Mouse (Mus musculus): Measurements from ENCODE around the gene Dnal4. TPM values are rescaled to one million over a fixed set of nuclear protein-coding genes. Genes with fewer than 3 reads are reported as not detected.

The Dnal4 gene
- polyA plus RNA-seq, 1 experiment = 30.0 TPM

GRCm38 (mm10) chr15:79787815-79788214 lies 10.2 kb upstream of the Dnal4 start:
- peaks cover 21% of the 10 kb centered on the region for H3K4me1 ChIP-seq
- H3K27me3 ChIP-seq (replicated peaks) = peaks cover 83% of the 10 kb centered on the region
- no peak overlapping the region for H3K4me3 ChIP-seq (replicated peaks)
- no peaks in the 10 kb centered on the region for H3K9me3 ChIP-seq
- TF ChIP-seq GATA1 (IDR thresholded peaks at IDR 0.05; ENCODE audit: borderline replicate concordance, low read length) (no peak), FLI1 (IDR thresholded peaks at IDR 0.05; ENCODE audit: low read length) (no peak)
- no peaks in the 10 kb centered on the region for H3K36me3 ChIP-seq (replicated peaks; ENCODE audit: low read length)

GRCm38 (mm10) chr15:79785056-79785455 lies 7.4 kb upstream of the Dnal4 start:
- no peak for TF ChIP-seq FLI1 (IDR thresholded peaks at IDR 0.05; ENCODE audit: low read length)
- no peak for TF ChIP-seq GATA1 (IDR thresholded peaks at IDR 0.05; ENCODE audit: borderline replicate concordance, low read length)
- peaks cover 17% of the 10 kb centered on the region for H3K4me1 ChIP-seq
- no peaks in the 10 kb centered on the region for H3K36me3 ChIP-seq (replicated peaks; ENCODE audit: low read length)
- H3K27me3 ChIP-seq (replicated peaks) = peaks cover 68% of the 10 kb centered on the region
- peaks cover 3% of the 10 kb centered on the region; the same call in 1 of the 2 replicates for H3K9me3 ChIP-seq
- no peak overlapping the region for H3K4me3 ChIP-seq (replicated peaks)

GRCm38 (mm10) chr15:79775662-79776061 lies 2.0 kb downstream of the Dnal4 start:
- TF ChIP-seq FLI1 (IDR thresholded peaks at IDR 0.05; ENCODE audit: low read length) (no peak), GATA1 (IDR thresholded peaks at IDR 0.05; ENCODE audit: borderline replicate concordance, low read length) (no peak)
- peaks cover 7% of the 10 kb centered on the region for H3K9me3 ChIP-seq
- no peak overlapping the region for H3K4me3 ChIP-seq (replicated peaks)
- peaks cover 8% of the 10 kb centered on the region for H3K36me3 ChIP-seq (replicated peaks; ENCODE audit: low read length)
- H3K4me1 ChIP-seq = peaks cover 60% of the 10 kb centered on the region
- peaks cover 8% of the 10 kb centered on the region for H3K27me3 ChIP-seq (replicated peaks)

DNA sequence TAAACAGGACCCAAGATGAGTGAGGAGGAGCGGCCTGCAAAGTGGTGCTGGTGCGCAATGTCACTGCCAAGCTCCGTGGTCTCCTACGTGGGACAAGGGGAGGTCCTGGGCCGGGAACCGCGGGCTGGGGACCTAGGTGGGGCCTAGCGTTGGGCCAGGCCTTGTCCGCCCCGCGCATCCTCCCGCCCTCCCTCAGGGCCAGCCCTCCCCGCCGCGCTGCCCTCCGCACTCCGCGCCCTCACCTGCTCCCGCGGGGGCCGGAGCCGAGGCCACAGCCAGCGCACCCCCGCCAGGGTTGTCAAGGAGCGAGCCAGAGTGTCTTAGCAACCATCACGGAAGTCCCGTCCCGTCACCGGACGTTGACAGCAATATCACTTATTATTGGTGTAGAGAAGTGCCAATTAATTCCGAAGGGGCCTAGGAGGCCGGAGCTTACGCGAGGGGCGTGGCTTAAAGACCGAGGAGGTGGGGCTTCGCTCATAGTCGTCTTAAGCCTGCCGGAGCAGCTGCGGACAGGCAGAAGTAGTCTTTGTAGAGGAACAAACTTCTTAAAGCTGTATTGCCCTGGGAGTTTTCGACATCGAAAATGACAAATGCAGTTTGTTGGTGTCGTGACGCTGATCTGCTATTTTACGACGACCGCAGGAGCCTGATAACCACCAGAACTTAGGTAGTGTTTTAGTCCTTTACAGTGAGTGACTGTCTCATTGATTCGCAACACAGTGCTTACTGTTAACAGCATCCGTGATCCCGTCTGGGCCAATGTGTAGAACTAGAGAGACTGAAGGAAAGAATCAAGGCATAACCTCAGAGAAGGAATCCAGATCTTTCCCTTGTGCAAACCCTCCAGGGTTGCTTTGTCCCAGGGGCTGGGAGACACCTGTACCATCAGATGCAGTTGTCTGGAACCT lies 3.3 kb downstream of the Dnal4 start:
- Histone ChIP-seq H3K4me3 (replicated peaks) (peak overlapping the region; percentile 100), H3K9me3 (peaks cover 7% of the 10 kb centered on the region)
- TF ChIP-seq GATA1 (IDR thresholded peaks at IDR 0.05; ENCODE audit: borderline replicate concordance, low read length) = no peak
- TF ChIP-seq FLI1 (IDR thresholded peaks at IDR 0.05; ENCODE audit: low read length) = no peak

DNA sequence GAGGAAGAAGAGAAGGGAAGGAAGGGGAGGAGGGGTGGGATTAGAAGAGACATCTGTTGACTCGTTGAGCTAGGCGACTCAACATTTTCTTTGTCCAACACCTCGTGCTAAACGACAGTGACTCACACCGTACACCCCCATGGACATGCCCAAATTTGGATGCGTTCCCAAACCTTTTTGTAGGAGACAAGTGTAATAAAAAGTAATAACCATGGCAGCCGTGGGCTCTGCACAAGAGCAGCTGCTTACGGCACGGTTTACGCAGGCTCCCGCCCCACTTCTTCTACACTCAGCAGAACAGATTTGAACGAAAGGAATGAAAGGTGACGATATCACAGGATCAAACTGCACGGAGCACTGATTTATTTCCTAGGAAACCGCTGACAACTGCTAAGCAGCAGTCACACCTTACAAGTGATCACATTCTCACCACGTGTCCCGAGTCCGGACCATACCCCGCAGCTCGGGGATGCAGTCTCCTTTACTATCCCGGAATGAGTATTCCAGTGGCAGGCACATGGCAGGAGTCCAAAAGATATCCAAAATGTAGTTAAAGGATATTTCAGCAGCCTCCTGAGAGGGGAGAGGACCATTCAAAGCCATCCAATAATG lies 6.9 kb downstream of the Dnal4 start:
- TF ChIP-seq FLI1 (IDR thresholded peaks at IDR 0.05; ENCODE audit: low read length) (no peak), GATA1 (IDR thresholded peaks at IDR 0.05; ENCODE audit: borderline replicate concordance, low read length) (no peak)
- peaks cover 2% of the 10 kb centered on the region for H3K27me3 ChIP-seq (replicated peaks)

More for the DNA sequence above, 3.3 kb downstream of the Dnal4 start:
- Histone ChIP-seq H3K27me3 (replicated peaks) (peaks cover 8% of the 10 kb centered on the region), H3K36me3 (replicated peaks; ENCODE audit: low read length) (peaks cover 9% of the 10 kb centered on the region), H3K4me1 (peaks cover 73% of the 10 kb centered on the region)

DNA sequence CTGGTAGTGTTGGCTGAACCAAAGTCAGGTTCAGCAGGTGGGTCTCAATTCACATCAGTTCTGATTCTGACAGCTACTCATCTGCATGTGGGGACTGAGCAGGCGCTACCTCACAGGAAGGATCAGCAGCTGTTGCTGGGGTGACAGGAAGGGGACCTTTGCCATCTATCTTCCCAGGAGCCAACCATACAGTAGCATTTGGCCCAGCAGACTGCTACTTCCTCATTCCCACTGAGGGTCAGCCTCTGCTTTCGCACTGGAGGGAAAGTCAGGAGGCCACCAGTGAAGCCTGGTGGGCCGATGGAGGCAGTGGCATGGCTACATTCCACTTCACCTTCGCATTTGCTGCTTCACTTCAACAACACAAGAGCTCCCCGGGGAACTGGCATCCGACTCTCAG lies 9.3 kb downstream of the Dnal4 start:
- peaks cover 37% of the 10 kb centered on the region for H3K36me3 ChIP-seq (replicated peaks; ENCODE audit: low read length)
- H3K27me3 ChIP-seq (replicated peaks) = peaks cover 2% of the 10 kb centered on the region
- no peaks in the 10 kb centered on the region for H3K9me3 ChIP-seq
- H3K4me3 ChIP-seq (replicated peaks) = peak overlapping the region; percentile 44
- TF ChIP-seq FLI1 (IDR thresholded peaks at IDR 0.05; ENCODE audit: low read length) = no peak
- no peak for TF ChIP-seq GATA1 (IDR thresholded peaks at IDR 0.05; ENCODE audit: borderline replicate concordance, low read length)
- peaks cover 89% of the 10 kb centered on the region for H3K4me1 ChIP-seq

More for the DNA sequence above, 6.9 kb downstream of the Dnal4 start:
- Histone ChIP-seq H3K9me3 (no peaks in the 10 kb centered on the region), H3K4me1 (peaks cover 85% of the 10 kb centered on the region), H3K4me3 (replicated peaks) (no peak overlapping the region), H3K36me3 (replicated peaks; ENCODE audit: low read length) (peaks cover 13% of the 10 kb centered on the region)

DNA sequence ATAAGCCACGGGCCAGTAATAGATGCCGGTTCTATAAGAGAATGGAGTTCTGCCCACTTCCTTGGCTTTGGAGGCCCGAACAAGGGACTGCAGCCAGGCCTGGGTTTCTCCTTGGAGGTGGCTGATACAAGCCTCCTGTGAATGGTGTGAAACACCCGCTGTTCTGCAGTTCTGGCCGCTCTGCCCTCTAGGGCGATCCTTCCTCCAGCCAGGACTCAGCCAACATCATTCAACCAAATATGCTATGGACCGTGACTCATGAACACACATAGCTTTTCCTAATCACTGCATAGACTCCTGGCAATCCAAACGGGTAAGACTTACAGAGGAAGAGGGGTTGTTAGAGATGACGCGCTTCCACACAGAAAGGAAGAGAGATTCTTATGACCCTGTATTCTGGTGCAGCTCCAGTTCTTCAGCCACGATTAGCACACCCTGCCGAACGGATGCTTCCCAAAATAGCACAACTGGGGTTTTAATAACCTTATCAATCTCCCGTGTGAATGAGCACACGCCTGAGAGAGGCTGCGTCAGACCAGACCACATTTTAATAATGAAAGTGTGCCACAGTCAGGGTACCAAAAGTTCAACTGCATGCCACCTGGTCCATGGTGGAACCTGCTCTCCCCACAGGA lies 10.2 kb downstream of the Dnal4 start:
- Histone ChIP-seq H3K4me1 (peaks cover 87% of the 10 kb centered on the region), H3K9me3 (no peaks in the 10 kb centered on the region), H3K36me3 (replicated peaks; ENCODE audit: low read length) (peaks cover 46% of the 10 kb centered on the region), H3K4me3 (replicated peaks) (no peak overlapping the region), H3K27me3 (replicated peaks) (peaks cover 2% of the 10 kb centered on the region)
- TF ChIP-seq FLI1 (IDR thresholded peaks at IDR 0.05; ENCODE audit: low read length) (no peak), GATA1 (IDR thresholded peaks at IDR 0.05; ENCODE audit: borderline replicate concordance, low read length) (no peak)

GRCm38 (mm10) chr15:79766586-79767071 lies 11.0 kb downstream of the Dnal4 start:
- peaks cover 91% of the 10 kb centered on the region for H3K4me1 ChIP-seq
- peaks cover 54% of the 10 kb centered on the region for H3K36me3 ChIP-seq (replicated peaks; ENCODE audit: low read length)
- H3K9me3 ChIP-seq = no peaks in the 10 kb centered on the region
- no peak for TF ChIP-seq GATA1 (IDR thresholded peaks at IDR 0.05; ENCODE audit: borderline replicate concordance, low read length)
- no peak for TF ChIP-seq FLI1 (IDR thresholded peaks at IDR 0.05; ENCODE audit: low read length)
- no peak overlapping the region for H3K4me3 ChIP-seq (replicated peaks)
- peaks cover 2% of the 10 kb centered on the region for H3K27me3 ChIP-seq (replicated peaks)

DNA sequence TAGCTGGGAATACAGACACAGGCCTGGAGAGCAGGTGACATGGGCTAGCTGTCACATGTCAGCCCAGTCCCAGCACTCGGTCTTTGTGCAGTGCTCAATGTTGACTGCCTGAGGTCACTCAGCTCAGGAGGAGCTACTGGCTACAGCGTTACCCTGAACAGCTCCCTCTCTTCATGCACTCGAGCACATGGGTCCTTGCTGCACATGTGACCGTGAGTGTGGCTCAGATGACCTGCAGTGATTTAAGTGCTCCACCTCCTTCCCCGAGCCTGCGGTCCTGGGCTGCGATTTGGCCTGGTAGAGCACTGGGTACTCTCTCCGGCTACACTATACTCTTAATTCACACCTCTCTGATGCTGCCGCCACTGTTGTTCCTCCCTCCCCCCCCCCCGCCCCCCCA lies 11.5 kb downstream of the Dnal4 start:
- TF ChIP-seq GATA1 (IDR thresholded peaks at IDR 0.05; ENCODE audit: borderline replicate concordance, low read length) = no peak
- no peak for TF ChIP-seq FLI1 (IDR thresholded peaks at IDR 0.05; ENCODE audit: low read length)
- H3K4me1 ChIP-seq = peaks cover 91% of the 10 kb centered on the region
- peaks cover 2% of the 10 kb centered on the region for H3K27me3 ChIP-seq (replicated peaks)
- no peaks in the 10 kb centered on the region for H3K9me3 ChIP-seq
- peak overlapping the region; percentile 34 for H3K4me3 ChIP-seq (replicated peaks)
- peaks cover 55% of the 10 kb centered on the region for H3K36me3 ChIP-seq (replicated peaks; ENCODE audit: low read length)
